Mouse (Mus musculus) hindbrain, postnatal 0 days (tissue): ENCODE measurements around the gene Zfp661. TPM values are rescaled to one million over a fixed set of nuclear protein-coding genes. Genes with fewer than 3 reads are reported as not detected.

Experiments
- ATAC-seq: fragments of 200-750 bp; cut with Nextera tagmentation; 2 replicates; pipeline ENCODE4 v1.8.0; 2017; ENCODE audit warnings: mild to moderate bottlenecking, moderate TSS enrichment, moderate library complexity
- DNase-seq: peaks from one replicate; pipeline ENCODE4 v3.0.0-alpha.2; 2015; ENCODE audit warnings: low spot score
- H3K27ac ChIP-seq: fragments of 300-500 bp; sonication (generic); 2 replicates; pipeline ENCODE4 v1.5.1; 2014; ENCODE audit warnings: mild to moderate bottlenecking
- H3K27me3 ChIP-seq: fragments of 300-500 bp; sonication (generic); 2 replicates; pipeline ENCODE4 v1.6.1; 2014; ENCODE audit warnings: low read length, mixed read lengths; ENCODE audit not compliant: insufficient read depth
- H3K36me3 ChIP-seq: fragments of 300-500 bp; sonication (generic); 2 replicates; pipeline ENCODE4 v1.6.1; 2014; ENCODE audit warnings: low read length, mixed read lengths; ENCODE audit not compliant: insufficient read depth
- H3K4me1 ChIP-seq: fragments of 300-500 bp; sonication (generic); 2 replicates; pipeline ENCODE4 v1.6.1; 2014; ENCODE audit warnings: antibody characterized with exemption, low read length, mixed read lengths; ENCODE audit not compliant: insufficient read depth
- H3K4me2 ChIP-seq: fragments of 300-500 bp; sonication (generic); 2 replicates; pipeline ENCODE4 v1.6.1; 2014; ENCODE audit warnings: low read depth, mild to moderate bottlenecking, low read length, moderate library complexity, mixed read lengths
- H3K4me3 ChIP-seq: fragments of 300-500 bp; sonication (generic); 2 replicates; pipeline ENCODE4 v1.5.1; 2014; ENCODE audit warnings: low read length
- H3K9ac ChIP-seq: fragments of 300-500 bp; sonication (generic); replicated peaks from 2 replicates; pipeline ENCODE4 v1.6.1; 2014; ENCODE audit warnings: mild to moderate bottlenecking, low read length, moderate library complexity, mixed read lengths
- H3K9me3 ChIP-seq: fragments of 300-500 bp; sonication (generic); 2 replicates; pipeline ENCODE4 v1.6.1; 2016; ENCODE audit warnings: low read length, mixed read lengths
- CTCF ChIP-seq: IDR thresholded peaks from 2 replicates; pipeline ENCODE4 v1.5.1; 2016; ENCODE audit warnings: antibody characterized with exemption, control low read depth, low read depth
- WGBS: fragments of 180-500 bp; shearing (Covaris S2); extraction: QIAGEN DNeasy Blood & Tissue Kit; methylation state at CpG from one replicate; pipeline ENCODE4 v1.1.7; 2014; 5-methylcytosine and 5-hydroxymethylcytosine counted together
- polyA plus RNA-seq: library from polyadenylated mRNA; unstranded; fragments of >200 nt; fragmentation: Nextera tagmentation; extraction: Ambion mirVana; gene quantifications from 2 replicates; pipeline ENCODE4 v1.2.1, GENCODE M21; 2015
- total RNA-seq: library from RNA; depleted of rRNA; stranded (reverse); fragments of >200 nt; gene quantifications from 2 replicates; pipeline ENCODE4 v1.2.3, GENCODE M21; 2014; rRNA removed

Gene Zfp661
- 4.0 and 6.0 TPM in 2 replicates for total RNA-seq
- 4.3 TPM in 2 replicates for polyA plus RNA-seq

GRCm38 (mm10) chr2:127586694-127587513, at the start of gene Zfp661, which contains the start of gene Mrps5:
Gene Zfp661 (minus strand): TSS chr2:127587094.
Gene Mrps5 (plus strand): TSS chr2:127587222.
- ATAC-seq: peak; percentile 88
- 4% methylated on average over 39 of the region's 39 CpGs for WGBS
- H3K4me1 ChIP-seq: 0 out of 2 replicates have a peak, but pooled peaks cover 11% of the 10 kb centered on the region

DNA sequence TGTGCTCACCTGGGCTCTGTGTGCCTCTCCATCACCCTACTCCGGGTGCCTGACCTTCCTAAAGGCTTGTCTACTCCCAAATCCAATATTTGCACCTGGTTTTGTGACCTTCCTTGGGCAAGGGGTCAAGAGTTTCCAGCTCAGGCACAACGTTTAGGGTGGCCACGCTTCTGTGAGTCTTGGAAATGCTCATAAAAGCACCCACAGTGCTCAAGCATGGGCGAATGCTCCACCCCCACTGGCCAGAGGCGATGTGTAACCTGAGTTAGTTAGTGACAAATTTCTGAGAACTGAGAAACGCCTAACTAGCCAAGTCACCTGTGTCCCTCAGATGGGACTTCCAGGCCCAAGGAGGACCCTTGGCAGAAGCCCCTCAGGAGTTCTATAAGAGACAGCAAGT, 48.7 kb upstream of the Zfp661 start:
- Histone ChIP-seq H3K4me3 (no peak overlapping the region), H3K4me1 (no peaks in the 10 kb centered on the region), H3K27ac (no peak overlapping the region), H3K27me3 (no peaks in the 10 kb centered on the region), H3K36me3 (no peaks in the 10 kb centered on the region), H3K9me3 (no peaks in the 10 kb centered on the region), H3K9ac (no peak overlapping the region), H3K4me2 (no peak overlapping the region)
- ATAC-seq: no peak
- WGBS: 74% methylated on average over 6 of the region's 6 CpGs
- no peak for TF ChIP-seq CTCF
- DNase-seq: no peak

More at GRCm38 (mm10) chr2:127586694-127587513, at the start of gene Zfp661, which contains the start of gene Mrps5:
- peak within 1 kb of the TSS; percentile 94 for H3K4me3 ChIP-seq
- TF ChIP-seq CTCF: peak; percentile 19
- no peaks in the 10 kb centered on the region for H3K9me3 ChIP-seq
- peak; percentile 86 for DNase-seq
- H3K4me2 ChIP-seq: peak within 1 kb of the TSS; percentile 83
- H3K9ac ChIP-seq: peak within 1 kb of the TSS; percentile 78
- H3K27me3 ChIP-seq: no peaks in the 10 kb centered on the region
- 0 out of 2 replicates have a peak, but pooled peaks cover 5% of the 10 kb centered on the region for H3K36me3 ChIP-seq
- peak within 1 kb of the TSS; percentile 96 for H3K27ac ChIP-seq

GRCm38 (mm10) chr2:127632601-127633000, 45.7 kb upstream of the Zfp661 start:
- ATAC-seq (no peak), DNase-seq (no peak)
- Histone ChIP-seq H3K27ac (no peak overlapping the region), H3K9ac (no peak overlapping the region), H3K4me2 (no peak overlapping the region), H3K9me3 (no peaks in the 10 kb centered on the region), H3K36me3 (no peaks in the 10 kb centered on the region), H3K4me3 (no peak overlapping the region), H3K27me3 (no peaks in the 10 kb centered on the region), H3K4me1 (no peaks in the 10 kb centered on the region)
- TF ChIP-seq CTCF: no peak
- 73% methylated on average over 2 of the region's 2 CpGs for WGBS

GRCm38 (mm10) chr2:127627990-127628570, 41.2 kb upstream of the Zfp661 start:
- DNase-seq (peak; percentile 72), ATAC-seq (peak; percentile 92)
- H3K4me3 ChIP-seq: no peak overlapping the region
- no peak overlapping the region for H3K9ac ChIP-seq
- no peak overlapping the region for H3K27ac ChIP-seq
- no peaks in the 10 kb centered on the region for H3K9me3 ChIP-seq
- no peak overlapping the region for H3K4me2 ChIP-seq
- no peaks in the 10 kb centered on the region for H3K36me3 ChIP-seq
- no peaks in the 10 kb centered on the region for H3K4me1 ChIP-seq
- H3K27me3 ChIP-seq: no peaks in the 10 kb centered on the region
- no peak for TF ChIP-seq CTCF
- WGBS: 38% methylated on average over 6 of the region's 6 CpGs

DNA sequence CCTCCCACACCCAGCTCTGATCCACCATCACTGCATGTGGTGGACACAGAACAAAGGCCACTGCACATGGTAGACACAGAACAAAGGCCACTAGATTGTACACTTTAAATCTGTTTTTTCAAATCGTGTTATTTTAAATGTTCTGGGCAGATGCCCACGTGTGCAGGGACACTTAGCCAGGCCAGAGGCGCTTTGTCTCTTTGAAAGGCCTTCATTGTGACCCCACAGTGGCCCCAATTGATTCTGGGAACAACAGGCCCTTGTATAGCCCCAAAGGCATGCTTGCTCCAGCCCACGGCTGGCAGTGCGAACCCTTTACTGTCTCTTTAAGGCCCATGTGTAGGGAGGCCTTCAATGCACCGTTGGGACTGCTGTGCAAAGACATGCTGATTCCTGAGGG, 40.5 kb upstream of the Zfp661 start:
- DNase-seq (peak; percentile 16), ATAC-seq (peak; percentile 58; the same call in 1 of the 2 replicates)
- H3K9me3 ChIP-seq: no peaks in the 10 kb centered on the region
- H3K4me2 ChIP-seq: no peak overlapping the region
- H3K9ac ChIP-seq: no peak overlapping the region
- no peak for TF ChIP-seq CTCF
- no peaks in the 10 kb centered on the region for H3K4me1 ChIP-seq
- H3K36me3 ChIP-seq: no peaks in the 10 kb centered on the region
- WGBS: 37% methylated on average over 6 of the region's 6 CpGs
- H3K4me3 ChIP-seq: no peak overlapping the region
- H3K27ac ChIP-seq: no peak overlapping the region
- H3K27me3 ChIP-seq: no peaks in the 10 kb centered on the region

- no peak for TF ChIP-seq CTCF
- Histone ChIP-seq H3K27me3 (no peaks in the 10 kb centered on the region), H3K9me3 (no peaks in the 10 kb centered on the region), H3K27ac (no peak overlapping the region), H3K4me1 (no peaks in the 10 kb centered on the region), H3K9ac (no peak overlapping the region), H3K4me3 (no peak overlapping the region), H3K36me3 (no peaks in the 10 kb centered on the region), H3K4me2 (no peak overlapping the region)
- ATAC-seq (no peak), DNase-seq (no peak)
- WGBS: 78% methylated on average over 5 of the region's 5 CpGs
Measured at GRCm38 (mm10) chr2:127625659-127626058, 38.8 kb upstream of the Zfp661 start.

DNA sequence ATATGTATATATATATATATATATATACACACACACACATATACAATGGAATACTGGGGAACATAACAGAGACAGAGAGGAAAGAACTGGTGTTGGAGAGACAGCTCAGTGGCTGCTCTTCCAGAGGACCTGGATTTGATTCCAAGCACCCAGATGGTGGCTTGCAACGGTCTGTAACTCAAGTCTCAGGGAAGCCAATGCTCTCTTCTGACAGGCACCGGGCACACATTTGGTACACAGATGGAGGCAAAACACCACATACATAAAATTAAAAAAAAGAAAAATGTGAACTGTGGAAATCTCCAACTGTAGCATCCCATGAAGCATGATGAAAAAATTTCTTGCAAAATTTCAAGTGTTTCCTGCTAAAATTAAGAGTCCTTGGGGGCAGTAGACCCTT, 37.9 kb upstream of the Zfp661 start:
- no peak for DNase-seq
- Histone ChIP-seq H3K36me3 (no peaks in the 10 kb centered on the region), H3K27me3 (no peaks in the 10 kb centered on the region), H3K9me3 (no peaks in the 10 kb centered on the region), H3K27ac (no peak overlapping the region), H3K4me2 (no peak overlapping the region), H3K4me1 (no peaks in the 10 kb centered on the region), H3K4me3 (no peak overlapping the region), H3K9ac (no peak overlapping the region)
- ATAC-seq: no peak
- WGBS: 82% methylated on average over 2 of the region's 2 CpGs
- no peak for TF ChIP-seq CTCF
